Mouse (Mus musculus) stomach, embryonic 16.5 days (tissue): ENCODE measurements at regions not wholly inside any gene's neighbourhood (a gene's known extent, or its start where the extent isn't known, plus 50 kb on each side); places are given as distances from the start of the nearest gene placed in this dataset.

ENCODE experiments used
- ATAC-seq: fragments of 200-750 bp; cut with Nextera tagmentation; 2 replicates; pipeline ENCODE4 v1.8.0; 2017; ENCODE audit warnings: moderate number of reproducible peaks, moderate TSS enrichment; ENCODE audit not compliant: insufficient read depth, low FRiP score
- H3K27ac ChIP-seq: fragments of 300-500 bp; sonication (generic); 2 replicates; pipeline ENCODE4 v1.5.1; 2014; ENCODE audit warnings: low read length
- H3K27me3 ChIP-seq: fragments of 300-500 bp; sonication (generic); 2 replicates; pipeline ENCODE4 v1.6.1; 2014; ENCODE audit warnings: low read length, control low read depth, mixed read lengths; ENCODE audit not compliant: control insufficient read depth, insufficient read depth
- H3K36me3 ChIP-seq: fragments of 300-500 bp; sonication (generic); 2 replicates; pipeline ENCODE4 v1.6.1; 2014; ENCODE audit warnings: low read length; ENCODE audit not compliant: control insufficient read depth, insufficient read depth
- H3K4me1 ChIP-seq: fragments of 300-500 bp; sonication (generic); 2 replicates; pipeline ENCODE4 v1.6.1; 2014; ENCODE audit warnings: low read length, control low read depth, mixed read lengths; ENCODE audit not compliant: control insufficient read depth, insufficient read depth
- H3K4me2 ChIP-seq: fragments of 300-500 bp; sonication (generic); 2 replicates; pipeline ENCODE4 v1.6.1; 2014; ENCODE audit warnings: low read depth, low read length, mixed read lengths
- H3K4me3 ChIP-seq: fragments of 300-500 bp; sonication (generic); replicated peaks from 2 replicates; pipeline ENCODE4 v1.5.1; 2014; ENCODE audit warnings: mild to moderate bottlenecking, low read length
- H3K9ac ChIP-seq: fragments of 300-500 bp; sonication (generic); 2 replicates; pipeline ENCODE4 v1.6.1; 2014; ENCODE audit warnings: low read length
- H3K9me3 ChIP-seq: fragments of 300-500 bp; sonication (generic); replicated peaks from 2 replicates; pipeline ENCODE4 v1.6.1; 2016; ENCODE audit warnings: low read length, control low read depth; ENCODE audit not compliant: control insufficient read depth
- WGBS: fragments of 180-500 bp; shearing (Covaris S2); extraction: QIAGEN DNeasy Blood & Tissue Kit; methylation state at CpG from one replicate; pipeline ENCODE4 v1.1.7; 2014; 5-methylcytosine and 5-hydroxymethylcytosine counted together

DNA sequence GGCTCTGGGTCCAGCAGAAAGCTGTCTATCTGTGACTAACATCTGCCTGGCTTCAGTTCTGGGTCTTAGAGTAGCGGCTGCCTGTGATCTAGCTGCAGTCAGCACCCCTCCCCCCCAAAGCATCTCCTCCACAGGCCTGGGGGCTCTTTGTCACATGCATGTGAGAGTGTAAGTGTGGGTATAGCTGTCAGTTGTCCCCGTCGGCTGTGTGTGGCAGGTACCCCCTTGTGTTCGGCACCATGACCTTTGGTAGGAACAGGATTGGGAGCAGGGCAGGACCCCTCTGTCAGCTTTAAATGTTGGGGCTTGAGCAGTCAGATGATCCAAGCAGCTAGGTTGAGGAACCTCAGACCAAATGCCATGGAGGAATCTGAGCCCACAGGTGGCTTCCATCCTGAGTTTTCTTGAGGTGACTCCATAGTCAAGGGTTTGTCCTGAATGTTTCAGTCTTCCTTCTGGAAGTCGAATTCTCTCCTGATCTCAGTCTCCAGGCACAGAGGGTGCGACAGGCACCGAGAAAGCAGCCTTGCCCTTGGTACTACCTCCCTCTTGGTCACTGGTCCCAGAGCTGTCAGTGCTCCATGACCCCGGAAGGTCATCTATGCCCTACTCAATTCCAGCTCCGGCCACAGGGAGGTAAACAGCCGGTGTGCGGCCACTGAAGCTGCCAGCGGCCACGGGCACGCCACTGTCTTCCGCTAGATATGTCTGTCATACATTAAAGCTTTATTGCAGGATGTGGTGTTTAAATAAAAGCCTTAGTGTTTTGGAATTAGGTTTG lies 55.9 kb upstream of the Gata5 start:
- Histone ChIP-seq H3K27me3 (peaks cover 12% of the 10 kb centered on the region), H3K27ac (no peak overlapping the region), H3K4me1 (no peaks in the 10 kb centered on the region; the same call in 1 of the 2 replicates), H3K36me3 (no peaks in the 10 kb centered on the region), H3K9me3 (no peaks in the 10 kb centered on the region), H3K4me3 (no peak overlapping the region), H3K9ac (no peak overlapping the region), H3K4me2 (no peak overlapping the region)
- WGBS = 62% methylated on average over 15 of the region's 15 CpGs
- ATAC-seq = no peak

GRCm38 (mm10) chr2:180389486-180389885 lies 55.0 kb upstream of the Gata5 start:
- no peaks in the 10 kb centered on the region for H3K36me3 ChIP-seq
- H3K9me3 ChIP-seq = no peaks in the 10 kb centered on the region
- no peak overlapping the region for H3K27ac ChIP-seq
- 0 out of 2 replicates have a peak overlapping the region, but pooled peaks have one; percentile 21 for H3K4me2 ChIP-seq
- 41% methylated on average over 2 of the region's 2 CpGs for WGBS
- H3K4me1 ChIP-seq = no peaks in the 10 kb centered on the region; the same call in 1 of the 2 replicates
- H3K27me3 ChIP-seq = peaks cover 19% of the 10 kb centered on the region
- H3K9ac ChIP-seq = no peak overlapping the region
- ATAC-seq = no peak
- H3K4me3 ChIP-seq = no peak overlapping the region

GRCm38 (mm10) chr2:180389013-180389412 lies 54.5 kb upstream of the Gata5 start:
- Histone ChIP-seq H3K4me1 (no peaks in the 10 kb centered on the region; the same call in 1 of the 2 replicates), H3K9me3 (no peaks in the 10 kb centered on the region), H3K27me3 (peaks cover 19% of the 10 kb centered on the region), H3K36me3 (no peaks in the 10 kb centered on the region), H3K9ac (no peak overlapping the region), H3K4me3 (no peak overlapping the region), H3K4me2 (0 out of 2 replicates have a peak overlapping the region, but pooled peaks have one; percentile 21), H3K27ac (no peak overlapping the region)
- ATAC-seq = no peak
- whole genome bisulfite sequencing = 62% methylated on average over 12 of the region's 12 CpGs

- H3K4me1 ChIP-seq = no peaks in the 10 kb centered on the region; the same call in 1 of the 2 replicates
- H3K27me3 ChIP-seq = peaks cover 22% of the 10 kb centered on the region
- H3K4me2 ChIP-seq = peak overlapping the region; percentile 21; the same call in 1 of the 2 replicates
- no peaks in the 10 kb centered on the region for H3K9me3 ChIP-seq
- no peak overlapping the region for H3K9ac ChIP-seq
- 64% methylated on average over 5 of the region's 5 CpGs for WGBS
- H3K36me3 ChIP-seq = no peaks in the 10 kb centered on the region
- ATAC-seq = no peak
- no peak overlapping the region for H3K4me3 ChIP-seq
- no peak overlapping the region for H3K27ac ChIP-seq
Measured at GRCm38 (mm10) chr2:180388122-180388521, 53.6 kb upstream of the Gata5 start.

GRCm38 (mm10) chr2:180387305-180387704 lies 52.8 kb upstream of the Gata5 start:
- H3K9me3 ChIP-seq = no peaks in the 10 kb centered on the region
- H3K27me3 ChIP-seq = peaks cover 22% of the 10 kb centered on the region
- WGBS = 48% methylated on average over 2 of the region's 2 CpGs
- no peaks in the 10 kb centered on the region for H3K36me3 ChIP-seq
- H3K4me1 ChIP-seq = no peaks in the 10 kb centered on the region; the same call in 1 of the 2 replicates
- no peak overlapping the region for H3K27ac ChIP-seq
- no peak overlapping the region for H3K9ac ChIP-seq
- no peak for ATAC-seq
- peak overlapping the region; percentile 45 for H3K4me2 ChIP-seq
- H3K4me3 ChIP-seq = peak overlapping the region; percentile 38; the same call in 1 of the 2 replicates

DNA sequence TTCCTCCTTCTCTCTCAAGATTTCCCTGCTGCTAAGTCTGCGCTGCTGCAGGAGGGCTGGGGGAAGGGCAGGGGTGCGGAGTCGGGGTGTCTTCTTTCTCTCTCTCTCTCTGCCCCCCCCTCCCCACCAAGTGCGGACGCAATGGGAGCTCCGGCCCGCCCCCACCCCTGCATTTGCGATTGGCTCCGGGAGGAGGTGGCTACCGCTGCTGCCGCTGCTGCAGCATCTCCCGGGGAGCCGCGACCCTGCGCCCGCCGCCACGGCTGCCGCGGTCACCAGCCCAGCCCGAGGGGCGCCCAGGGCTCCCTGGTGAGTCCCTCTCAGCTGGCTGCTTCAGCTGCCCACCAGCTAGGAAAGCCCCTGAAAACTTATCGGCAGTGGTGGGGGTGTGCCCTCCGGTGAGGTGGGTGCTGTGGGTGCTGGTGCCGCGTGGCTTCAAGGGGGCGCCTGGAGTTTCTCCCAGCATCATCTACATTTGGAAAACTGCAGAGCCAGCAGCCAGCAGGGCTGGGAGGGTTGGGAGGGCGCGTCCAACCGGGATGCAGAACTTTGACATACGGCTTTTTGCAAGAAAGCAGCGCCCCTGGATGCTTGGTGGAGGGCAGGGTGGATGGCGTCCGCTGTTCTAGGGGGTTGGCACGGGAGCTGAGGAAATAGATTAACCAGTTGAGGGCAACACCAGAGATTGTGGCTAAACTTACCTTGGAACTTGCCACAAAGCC lies 51.6 kb upstream of the Gata5 start:
- peaks cover 22% of the 10 kb centered on the region for H3K27me3 ChIP-seq
- H3K9me3 ChIP-seq = no peaks in the 10 kb centered on the region
- H3K4me2 ChIP-seq = peak overlapping the region; percentile 45
- H3K27ac ChIP-seq = peak overlapping the region; percentile 8; the same call in 1 of the 2 replicates
- H3K36me3 ChIP-seq = no peaks in the 10 kb centered on the region
- peak; percentile 52; the same call in 1 of the 2 replicates for ATAC-seq
- 1% methylated on average over 34 of the region's 35 CpGs for WGBS
- H3K4me1 ChIP-seq = no peaks in the 10 kb centered on the region; the same call in 1 of the 2 replicates
- H3K4me3 ChIP-seq = peak overlapping the region; percentile 38
- H3K9ac ChIP-seq = peak overlapping the region; percentile 54

DNA sequence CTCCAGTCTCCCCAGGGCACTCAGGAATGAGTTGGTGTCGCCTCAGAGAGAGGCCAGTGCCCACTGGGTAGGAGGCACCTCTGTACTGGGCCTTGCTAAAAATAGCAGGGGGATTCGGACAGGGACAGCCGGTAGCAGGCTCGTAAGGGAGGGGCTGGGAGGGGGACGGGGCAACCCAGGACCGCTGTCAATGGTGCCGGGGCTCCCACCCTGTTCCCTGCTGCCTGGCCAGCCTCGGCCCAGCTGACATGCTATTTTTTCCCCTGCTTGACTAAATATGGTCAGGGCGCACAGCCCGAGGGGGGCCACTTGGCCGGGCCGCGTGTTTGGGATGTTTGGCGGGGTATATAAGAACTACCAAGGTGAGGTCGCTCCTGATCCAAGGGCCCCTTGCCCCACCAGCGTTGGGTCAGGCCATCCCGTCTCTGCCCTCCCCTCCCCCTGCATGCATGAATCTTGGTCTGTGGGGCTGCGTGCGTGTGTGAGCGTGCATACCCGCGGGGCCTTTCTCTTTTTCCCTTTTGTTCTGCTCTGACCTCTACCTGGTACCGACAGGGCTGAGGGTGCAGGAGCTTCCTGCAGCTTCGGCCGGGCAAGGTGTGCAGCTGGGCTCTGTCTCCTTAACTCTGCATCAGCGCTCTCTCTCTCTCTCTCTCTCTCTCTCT lies 50.9 kb upstream of the Gata5 start:
- 3% methylated on average over 26 of the region's 26 CpGs for WGBS
- peak overlapping the region; percentile 54 for H3K9ac ChIP-seq
- peaks cover 22% of the 10 kb centered on the region for H3K27me3 ChIP-seq
- no peaks in the 10 kb centered on the region for H3K9me3 ChIP-seq
- H3K27ac ChIP-seq = peak overlapping the region; percentile 57; the same call in 1 of the 2 replicates
- ATAC-seq = peak; percentile 79
- H3K4me1 ChIP-seq = no peaks in the 10 kb centered on the region; the same call in 1 of the 2 replicates
- H3K36me3 ChIP-seq = no peaks in the 10 kb centered on the region
- peak overlapping the region; percentile 45 for H3K4me2 ChIP-seq
- H3K4me3 ChIP-seq = peak overlapping the region; percentile 38
